Mouse (Mus musculus) forebrain, postnatal 0 days (tissue): ENCODE measurements at regions not wholly inside any gene's neighbourhood (a gene's known extent, or its start where the extent isn't known, plus 50 kb on each side); places are given as distances from the start of the nearest gene placed in this dataset.

Experiments used
- ATAC-seq: fragments of 200-750 bp; cut with Nextera tagmentation; 2 replicates; pipeline ENCODE4 v1.8.0; 2017; ENCODE audit warnings: mild to moderate bottlenecking, moderate library complexity
- DNase-seq: peaks from one replicate; pipeline ENCODE4 v3.0.0-alpha.2; 2015
- H3K27ac ChIP-seq: fragments of 300-500 bp; sonication (generic); 2 replicates; pipeline ENCODE4 v1.5.1; 2014; ENCODE audit warnings: low read depth, mild to moderate bottlenecking, antibody characterized with exemption, low read length, moderate library complexity, mixed read lengths
- H3K27me3 ChIP-seq: fragments of 300-500 bp; sonication (generic); 2 replicates; pipeline ENCODE4 v1.6.1; 2014; ENCODE audit warnings: mild to moderate bottlenecking, low read length, mixed read lengths; ENCODE audit not compliant: insufficient read depth
- H3K36me3 ChIP-seq: fragments of 300-500 bp; sonication (generic); 2 replicates; pipeline ENCODE4 v1.6.1; 2014; ENCODE audit warnings: mild to moderate bottlenecking, moderate library complexity; ENCODE audit not compliant: insufficient read depth
- H3K4me1 ChIP-seq: fragments of 300-500 bp; sonication (generic); 2 replicates; pipeline ENCODE4 v1.6.1; 2014; ENCODE audit warnings: antibody characterized with exemption; ENCODE audit not compliant: insufficient read depth
- H3K4me2 ChIP-seq: fragments of 300-500 bp; sonication (generic); 2 replicates; pipeline ENCODE4 v1.6.1; 2014; ENCODE audit warnings: low read depth, mild to moderate bottlenecking, moderate library complexity
- H3K4me3 ChIP-seq: fragments of 300-500 bp; sonication (generic); 2 replicates; pipeline ENCODE4 v1.5.1; 2014; ENCODE audit warnings: low read depth, low read length, mixed read lengths
- H3K9ac ChIP-seq: fragments of 300-500 bp; sonication (generic); 2 replicates; pipeline ENCODE4 v1.6.1; 2014; ENCODE audit warnings: mild to moderate bottlenecking
- H3K9me3 ChIP-seq: fragments of 300-500 bp; sonication (generic); 2 replicates; pipeline ENCODE4 v1.6.1; 2016; ENCODE audit warnings: low read length
- CTCF ChIP-seq: sonication (generic); IDR thresholded peaks from 2 replicates; pipeline ENCODE4 v1.5.1; 2016; ENCODE audit warnings: antibody characterized with exemption, control low read depth, low read depth
- WGBS: fragments of 180-500 bp; shearing (Covaris S2); extraction: QIAGEN DNeasy Blood & Tissue Kit; methylation state at CpG from one replicate; pipeline ENCODE4 v1.1.7; 2014; 5-methylcytosine and 5-hydroxymethylcytosine counted together

GRCm38 (mm10) chr17:45799725-45800124 is 66.1 kb upstream of the 1600014C23Rik start:
- Histone ChIP-seq H3K27ac (no peak overlapping the region), H3K4me3 (no peak overlapping the region), H3K9ac (no peak overlapping the region), H3K27me3 (no peaks in the 10 kb centered on the region), H3K4me1 (no peaks in the 10 kb centered on the region), H3K36me3 (no peaks in the 10 kb centered on the region), H3K4me2 (no peak overlapping the region), H3K9me3 (0 out of 2 replicates have a peak, but pooled peaks cover 5% of the 10 kb centered on the region)
- ATAC-seq (no peak), DNase-seq (no peak)
- TF ChIP-seq CTCF: no peak
- 100% methylated on average over 1 of the region's 1 CpGs for WGBS

GRCm38 (mm10) chr17:45798996-45799395 is 65.4 kb upstream of the 1600014C23Rik start:
- peak; percentile 34 for DNase-seq
- no peak overlapping the region for H3K4me2 ChIP-seq
- no peak overlapping the region for H3K27ac ChIP-seq
- H3K9ac ChIP-seq: no peak overlapping the region
- H3K4me3 ChIP-seq: no peak overlapping the region
- H3K27me3 ChIP-seq: no peaks in the 10 kb centered on the region
- no peak for TF ChIP-seq CTCF
- 52% methylated on average over 11 of the region's 11 CpGs for WGBS
- no peaks in the 10 kb centered on the region for H3K4me1 ChIP-seq
- ATAC-seq: no peak; the same call in 1 of the 2 replicates
- 0 out of 2 replicates have a peak, but pooled peaks cover 5% of the 10 kb centered on the region for H3K9me3 ChIP-seq
- H3K36me3 ChIP-seq: no peaks in the 10 kb centered on the region

- 77% methylated on average over 8 of the region's 8 CpGs for WGBS
- DNase-seq (no peak), ATAC-seq (no peak)
- no peaks in the 10 kb centered on the region for H3K27me3 ChIP-seq
- no peak overlapping the region for H3K27ac ChIP-seq
- no peak overlapping the region for H3K9ac ChIP-seq
- no peak overlapping the region for H3K4me3 ChIP-seq
- 0 out of 2 replicates have a peak, but pooled peaks cover 5% of the 10 kb centered on the region for H3K9me3 ChIP-seq
- no peaks in the 10 kb centered on the region for H3K4me1 ChIP-seq
- H3K4me2 ChIP-seq: no peak overlapping the region
- no peak for TF ChIP-seq CTCF
- no peaks in the 10 kb centered on the region for H3K36me3 ChIP-seq
Observed at GRCm38 (mm10) chr17:45798456-45798855, 64.8 kb upstream of the 1600014C23Rik start.

DNA sequence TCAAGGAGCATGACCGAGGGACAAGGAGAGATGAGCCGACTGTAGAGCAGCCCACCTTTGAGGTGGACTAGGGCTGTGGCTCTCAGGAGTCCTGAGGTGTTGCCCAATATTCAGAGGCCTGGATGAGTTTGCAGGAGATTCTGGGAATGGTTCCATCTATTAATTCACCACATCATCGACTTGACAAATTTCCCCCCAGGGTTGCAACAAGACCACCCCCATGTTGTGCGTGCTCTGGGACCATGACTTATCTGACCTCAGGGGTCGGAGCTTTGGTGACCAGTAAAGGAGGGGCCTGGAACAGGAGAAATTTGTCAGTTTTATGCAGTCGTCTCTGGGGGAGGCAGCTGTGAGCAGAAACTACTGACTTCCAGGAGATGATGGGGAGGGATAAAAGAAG is 63.5 kb upstream of the 1600014C23Rik start:
- ATAC-seq (no peak), DNase-seq (no peak)
- Histone ChIP-seq H3K27ac (no peak overlapping the region), H3K9ac (no peak overlapping the region), H3K36me3 (no peaks in the 10 kb centered on the region), H3K4me2 (no peak overlapping the region), H3K4me3 (no peak overlapping the region), H3K9me3 (0 out of 2 replicates have a peak, but pooled peaks cover 5% of the 10 kb centered on the region), H3K27me3 (no peaks in the 10 kb centered on the region), H3K4me1 (no peaks in the 10 kb centered on the region)
- 82% methylated on average over 6 of the region's 6 CpGs for WGBS
- no peak for TF ChIP-seq CTCF

GRCm38 (mm10) chr17:45794926-45795325 is 61.3 kb upstream of the 1600014C23Rik start:
- no peak overlapping the region for H3K4me3 ChIP-seq
- H3K27me3 ChIP-seq: no peaks in the 10 kb centered on the region
- TF ChIP-seq CTCF: no peak
- no peak overlapping the region for H3K27ac ChIP-seq
- no peak for ATAC-seq
- H3K9ac ChIP-seq: no peak overlapping the region
- H3K36me3 ChIP-seq: no peaks in the 10 kb centered on the region
- DNase-seq: no peak
- no peak overlapping the region for H3K4me2 ChIP-seq
- H3K4me1 ChIP-seq: no peaks in the 10 kb centered on the region
- H3K9me3 ChIP-seq: no peaks in the 10 kb centered on the region
- 88% methylated on average over 7 of the region's 7 CpGs for whole genome bisulfite sequencing

DNA sequence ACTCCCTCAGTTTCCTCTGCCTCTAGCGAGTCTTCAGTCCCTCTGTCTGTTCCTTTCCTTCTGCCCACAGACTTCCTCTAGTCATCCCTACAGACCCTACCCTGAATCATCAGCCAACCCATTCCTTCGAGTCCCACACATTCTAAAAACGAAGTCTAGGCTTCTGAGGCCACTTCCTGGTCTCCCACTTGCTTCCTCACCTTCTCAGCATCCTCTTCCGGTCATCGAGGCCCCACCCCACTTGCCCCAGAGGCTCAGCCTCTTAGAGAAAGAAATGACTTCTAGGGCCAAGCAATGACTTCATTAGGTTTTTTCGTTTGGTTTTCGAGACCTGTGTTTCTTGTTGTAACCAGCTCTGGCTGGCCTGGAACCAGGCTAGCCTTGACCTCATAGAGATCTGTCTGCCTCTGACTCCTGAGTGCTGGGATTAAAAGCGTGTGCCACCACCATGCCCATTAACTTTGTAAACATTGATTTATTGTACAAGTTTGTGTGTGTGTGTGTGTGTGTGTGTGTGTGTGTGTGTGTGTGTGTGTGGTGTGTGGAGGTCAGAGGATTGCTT is 57.4 kb upstream of the 1600014C23Rik start:
- ATAC-seq (no peak), DNase-seq (no peak)
- Histone ChIP-seq H3K36me3 (no peaks in the 10 kb centered on the region), H3K9me3 (no peaks in the 10 kb centered on the region), H3K4me3 (no peak overlapping the region), H3K4me2 (no peak overlapping the region), H3K9ac (no peak overlapping the region), H3K4me1 (no peaks in the 10 kb centered on the region), H3K27me3 (no peaks in the 10 kb centered on the region), H3K27ac (no peak overlapping the region)
- TF ChIP-seq CTCF: no peak
- WGBS: 86% methylated on average over 8 of the region's 8 CpGs

DNA sequence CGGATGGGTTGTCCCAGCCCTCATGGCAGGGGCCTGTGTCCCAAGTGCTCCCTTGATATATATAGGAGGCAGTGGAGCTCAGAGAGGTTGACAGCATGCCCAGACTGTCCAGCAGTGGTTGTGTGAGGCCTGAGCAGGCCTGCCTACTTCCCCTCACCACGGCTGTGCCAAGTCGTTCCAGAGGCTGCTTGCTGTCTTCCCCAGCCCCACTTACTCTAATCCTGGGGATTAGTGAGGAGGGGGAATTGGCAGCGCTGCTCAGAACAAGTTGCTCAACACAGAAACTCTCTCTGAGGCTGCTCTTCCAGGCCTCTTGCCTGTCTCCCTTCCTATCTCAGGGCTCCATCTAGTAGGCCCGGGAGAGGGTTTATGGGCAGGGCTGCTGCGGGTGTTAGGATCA is 56.1 kb upstream of the 1600014C23Rik start:
- WGBS: 30% methylated on average over 6 of the region's 6 CpGs
- H3K36me3 ChIP-seq: no peaks in the 10 kb centered on the region
- no peaks in the 10 kb centered on the region for H3K9me3 ChIP-seq
- 0 out of 2 replicates have a peak overlapping the region, but pooled peaks have one; percentile 4 for H3K27ac ChIP-seq
- H3K9ac ChIP-seq: no peak overlapping the region
- no peak overlapping the region for H3K4me3 ChIP-seq
- ATAC-seq (no peak), DNase-seq (no peak)
- no peaks in the 10 kb centered on the region for H3K27me3 ChIP-seq
- TF ChIP-seq CTCF: no peak
- H3K4me2 ChIP-seq: no peak overlapping the region
- no peaks in the 10 kb centered on the region for H3K4me1 ChIP-seq
